Mouse (Mus musculus) lung, adult 2 months (tissue): ENCODE data around the gene Rap2b. TPM values are rescaled to one million over a fixed set of nuclear protein-coding genes. Genes with fewer than 3 reads are reported as not detected.

Source experiments
- DNase-seq: peaks from one replicate; pipeline ENCODE4 v3.0.0; 2022
- H3K4me1 ChIP-seq: fragments of 200-500 bp; 2 replicates; pipeline ENCODE4 v1.6.1; 2011; ENCODE audit warnings: low read length; ENCODE audit not compliant: control insufficient read depth, insufficient read depth
- H3K4me3 ChIP-seq: fragments of 200-500 bp; replicated peaks from 2 replicates; pipeline ENCODE3; 2011; ENCODE audit warnings: low read depth, mild to moderate bottlenecking, control low read depth, low read length; ENCODE audit errors: extremely low read depth
- CTCF ChIP-seq: fragments of 200-500 bp; IDR thresholded peaks from 2 replicates; pipeline ENCODE4 v1.5.1; 2011; ENCODE audit warnings: mild to moderate bottlenecking, low read length, control low read depth; ENCODE audit not compliant: insufficient read depth
- POLR2A ChIP-seq: fragments of 200-500 bp; IDR thresholded peaks from 2 replicates; pipeline ENCODE4 v1.6.1; 2011; ENCODE audit warnings: low read depth, mild to moderate bottlenecking, control low read depth, low read length, borderline replicate concordance; ENCODE audit errors: extremely low read depth
- WGBS: fragments of 180-500 bp; shearing (Covaris S2); methylation state at CpG from one replicate; pipeline ENCODE4 v1.1.7; 2018; 5-methylcytosine and 5-hydroxymethylcytosine counted together
- polyA plus RNA-seq: library from polyadenylated mRNA; depleted of rRNA; stranded (reverse); fragments of >200 nt; gene quantifications from 2 replicates; pipeline ENCODE4 v1.2.3, GENCODE M21; 2012; rRNA removed

Rap2b gene
- polyA plus RNA-seq, 1 experiment = 4.1 TPM

DNA sequence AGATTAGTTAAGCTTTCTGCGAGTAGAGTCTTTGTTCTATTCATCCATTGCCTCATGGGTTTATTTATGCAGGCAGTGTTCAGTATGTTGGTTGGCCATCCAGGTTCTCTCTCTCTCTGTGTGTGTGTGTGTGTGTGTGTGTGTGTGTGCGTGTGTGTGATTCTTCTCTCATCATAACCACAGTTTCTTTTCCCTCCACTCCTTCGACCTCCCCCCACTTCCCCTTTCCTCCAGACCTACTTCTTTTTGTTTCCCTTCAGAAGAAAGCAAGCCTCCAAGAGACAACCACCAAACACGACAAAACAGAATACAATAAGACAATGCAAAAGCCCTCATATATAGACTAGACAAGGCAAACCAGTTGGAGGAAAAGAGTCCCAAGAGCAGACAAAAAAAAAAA is 45.5 kb downstream of the Rap2b start:
- TF ChIP-seq POLR2A = no peak
- TF ChIP-seq CTCF = no peak
- H3K4me3 ChIP-seq = no peak overlapping the region
- H3K4me1 ChIP-seq = no peaks in the 10 kb centered on the region
- WGBS = 73% methylated on average over 4 of the region's 4 CpGs
- no peak for DNase-seq

DNA sequence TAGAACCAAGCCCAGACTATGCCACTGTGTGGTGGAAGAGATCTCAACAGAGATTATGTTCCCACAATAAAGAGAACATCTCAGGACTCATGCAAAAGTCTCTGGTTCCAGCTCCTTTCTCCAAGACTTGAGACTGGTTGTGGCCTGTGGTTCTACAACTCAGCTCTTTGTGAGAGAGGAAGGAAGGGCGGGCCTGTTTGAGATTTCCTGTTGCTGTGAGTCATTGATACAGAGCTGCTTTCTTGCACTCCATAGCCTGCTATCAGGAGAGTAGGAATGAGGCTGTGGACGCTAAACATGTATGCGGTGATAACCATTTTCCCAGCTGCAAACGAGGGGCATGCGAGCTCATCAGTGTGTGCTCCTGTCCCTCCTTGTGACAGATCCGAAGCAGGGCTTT is 48.2 kb downstream of the Rap2b start:
- Histone ChIP-seq H3K4me1 (no peaks in the 10 kb centered on the region; the same call in 1 of the 2 replicates), H3K4me3 (no peak overlapping the region)
- TF ChIP-seq CTCF (no peak), POLR2A (no peak)
- WGBS = 44% methylated on average over 6 of the region's 6 CpGs
- DNase-seq = no peak

DNA sequence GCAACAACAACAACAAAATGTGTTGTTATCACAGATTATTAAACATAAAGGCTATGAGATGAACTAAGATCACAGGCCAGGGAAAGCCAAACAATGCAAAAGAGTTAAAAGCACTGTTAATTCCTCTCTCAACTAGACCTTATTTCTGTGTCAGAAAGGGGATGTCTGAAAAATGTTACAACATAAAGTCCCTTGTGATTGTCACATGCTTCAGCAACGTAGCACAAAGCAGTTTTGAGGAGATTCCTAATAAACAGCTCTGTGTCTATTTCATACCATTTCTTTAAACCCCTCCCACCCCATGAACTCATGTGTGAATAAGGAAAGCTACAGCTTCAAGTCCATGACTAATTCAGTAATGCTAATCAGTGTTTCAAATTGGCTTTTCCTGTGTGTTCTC is 54.4 kb downstream of the Rap2b start:
- Histone ChIP-seq H3K4me3 (no peak overlapping the region), H3K4me1 (no peaks in the 10 kb centered on the region; the same call in 1 of the 2 replicates)
- no peak for TF ChIP-seq CTCF
- no peak for TF ChIP-seq POLR2A
- whole genome bisulfite sequencing = 63% methylated on average over 1 of the region's 1 CpGs
- no peak for DNase-seq

Other genes with a start within 250 kb of the Rap2b start
- gene B430305J03Rik, start 4.3 kb downstream of the Rap2b start, polyA plus RNA-seq = 0.14 and 0.20 TPM in 2 replicates